Mouse (Mus musculus): ENCODE measurements around the gene Commd9. TPM values are rescaled to one million over a fixed set of nuclear protein-coding genes. Genes with fewer than 3 reads are reported as not detected.

Commd9 gene
- polyA plus RNA-seq (2015; fragmentation: Nextera tagmentation; extraction: Ambion mirVana): 60.4 and 62.0 TPM in 2 replicates

DNA sequence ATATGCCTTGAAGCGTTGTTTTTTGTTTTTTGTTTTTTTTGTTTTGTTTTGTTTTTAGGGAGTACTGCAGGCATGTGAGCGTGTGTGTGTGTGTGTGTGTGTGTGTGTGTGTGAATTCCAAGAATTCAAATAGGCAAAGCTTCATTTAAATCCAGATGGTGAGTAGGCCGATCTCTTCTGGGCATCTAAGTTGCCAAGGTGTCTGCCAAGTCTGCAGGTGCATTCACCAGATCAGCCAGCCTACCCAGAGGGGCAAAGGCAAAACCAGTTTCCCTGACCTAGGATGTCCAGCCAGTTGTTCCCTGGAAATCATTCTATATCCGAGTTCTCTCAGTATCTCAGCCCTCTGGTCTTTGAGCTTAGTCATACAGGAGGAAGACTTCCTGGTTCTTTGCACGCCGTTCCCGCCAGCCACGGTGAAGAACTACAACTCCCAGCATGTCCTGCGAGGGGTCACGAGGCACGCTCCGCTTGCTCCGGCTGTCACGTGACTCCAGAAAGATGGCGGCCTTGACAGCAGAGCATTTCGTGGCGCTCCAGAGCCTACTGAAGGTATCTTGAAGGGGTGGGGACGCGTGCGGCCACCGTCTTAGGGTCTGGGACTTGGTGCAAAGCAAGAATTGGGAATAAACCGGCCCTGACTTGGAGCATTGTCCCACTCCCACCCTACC lies at the start of gene Commd9:
Commd9 (plus strand) TSS at position 480 of the 671 bp plus-strand sequence.
- Histone ChIP-seq H3K9me3 (ENCODE audit: control insufficient read depth, low read length) (no peaks in the 10 kb centered on the region), H3K4me1 (replicated peaks; ENCODE audit: control insufficient read depth, insufficient read depth, low read length) (peaks cover 13% of the 10 kb centered on the region), H3K27ac (ENCODE audit: low read length) (no peak within 1 kb of the TSS), H3K27me3 (ENCODE audit: control insufficient read depth, insufficient read depth, low read depth, low read length) (no peaks in the 10 kb centered on the region), H3K36me3 (ENCODE audit: control insufficient read depth, insufficient read depth, low read length) (no peaks in the 10 kb centered on the region), H3K4me2 (ENCODE audit: low read depth, low read length) (peak within 1 kb of the TSS; percentile 64), H3K9ac (ENCODE audit: low read length) (peak within 1 kb of the TSS; percentile 68), H3K4me3 (ENCODE audit: low read length) (peak within 1 kb of the TSS; percentile 63)
- ATAC-seq (ENCODE audit: low read depth): peak; percentile 97
- 11% methylated on average over 22 of the region's 22 CpGs for WGBS

DNA sequence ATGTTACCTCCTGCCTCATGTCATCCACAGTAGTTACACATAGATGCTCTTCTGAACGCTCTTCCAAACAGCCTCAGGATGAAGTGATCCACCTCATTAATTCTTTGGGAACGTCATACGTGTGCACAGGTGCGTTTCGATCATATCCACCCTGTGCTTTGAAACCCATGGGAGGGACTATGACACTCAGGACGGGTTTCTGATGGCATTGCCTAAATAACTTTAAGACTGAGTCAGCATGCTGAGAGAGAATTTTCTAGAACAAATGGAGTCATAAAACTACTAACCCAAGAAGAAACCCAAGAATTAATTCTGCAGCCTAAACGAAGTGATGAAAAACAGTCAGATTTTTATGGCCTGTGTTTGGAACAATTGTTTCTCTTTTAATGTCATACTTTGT lies 43.3 kb upstream of the Commd9 start:
- WGBS: 77% methylated on average over 7 of the region's 7 CpGs

DNA sequence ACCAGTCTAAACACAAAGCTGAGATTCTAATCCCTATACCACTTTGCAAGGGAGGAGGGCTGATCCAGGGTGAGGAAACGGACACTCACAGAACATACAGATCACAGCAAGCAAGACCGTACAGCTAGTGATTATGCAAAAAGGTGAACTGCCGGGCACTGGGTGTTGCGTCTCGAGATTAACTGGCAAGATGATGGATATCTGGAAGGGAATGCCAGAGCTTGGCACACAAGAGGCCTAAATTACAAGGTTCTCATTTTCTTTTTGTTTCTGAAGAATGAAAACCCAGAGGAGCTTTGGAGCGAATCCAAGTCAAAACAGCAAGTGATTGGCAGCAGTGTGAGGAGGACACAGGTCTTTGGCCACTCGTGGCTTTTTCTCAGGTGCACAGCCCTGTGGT lies 31.3 kb upstream of the Commd9 start:
- H3K27ac ChIP-seq (ENCODE audit: low read length): no peak overlapping the region
- no peak overlapping the region for H3K4me3 ChIP-seq (ENCODE audit: low read length)
- 59% methylated on average over 7 of the region's 7 CpGs for WGBS
- no peaks in the 10 kb centered on the region for H3K36me3 ChIP-seq (ENCODE audit: control insufficient read depth, insufficient read depth, low read length)
- no peaks in the 10 kb centered on the region for H3K27me3 ChIP-seq (ENCODE audit: control insufficient read depth, insufficient read depth, low read depth, low read length)
- H3K9me3 ChIP-seq (ENCODE audit: control insufficient read depth, low read length): no peaks in the 10 kb centered on the region
- H3K4me1 ChIP-seq (replicated peaks; ENCODE audit: control insufficient read depth, insufficient read depth, low read length): no peaks in the 10 kb centered on the region
- no peak overlapping the region for H3K4me2 ChIP-seq (ENCODE audit: low read depth, low read length)
- H3K9ac ChIP-seq (ENCODE audit: low read length): no peak overlapping the region
- ATAC-seq (ENCODE audit: low read depth): no peak

More for the DNA sequence above, 43.3 kb upstream of the Commd9 start:
- Histone ChIP-seq H3K9me3 (ENCODE audit: control insufficient read depth, low read length) (no peaks in the 10 kb centered on the region), H3K4me2 (ENCODE audit: low read depth, low read length) (no peak overlapping the region), H3K27me3 (ENCODE audit: control insufficient read depth, insufficient read depth, low read depth, low read length) (no peaks in the 10 kb centered on the region), H3K36me3 (ENCODE audit: control insufficient read depth, insufficient read depth, low read length) (no peaks in the 10 kb centered on the region), H3K9ac (ENCODE audit: low read length) (no peak overlapping the region), H3K4me1 (replicated peaks; ENCODE audit: control insufficient read depth, insufficient read depth, low read length) (no peaks in the 10 kb centered on the region), H3K27ac (ENCODE audit: low read length) (no peak overlapping the region), H3K4me3 (ENCODE audit: low read length) (no peak overlapping the region)
- no peak for ATAC-seq (ENCODE audit: low read depth)

DNA sequence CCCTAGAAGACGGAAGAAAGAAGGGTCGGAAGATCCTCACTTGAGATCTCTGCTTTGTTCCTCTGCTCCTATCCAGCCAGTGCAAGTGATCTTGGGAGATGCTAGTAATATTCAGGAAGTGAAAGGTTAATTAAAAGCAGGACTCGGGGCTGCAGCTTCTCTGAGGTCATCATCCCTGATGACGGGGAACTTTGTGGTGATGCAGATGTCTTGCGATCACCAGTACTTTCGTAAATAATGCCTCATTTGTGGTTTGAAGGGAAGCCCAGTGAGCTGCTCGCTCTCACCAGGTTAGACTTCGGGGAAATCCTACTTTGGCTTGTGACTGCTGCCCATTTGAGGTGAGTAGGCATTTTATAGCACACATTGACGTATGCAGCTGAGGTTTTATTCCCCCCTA lies 29.9 kb upstream of the Commd9 start:
- ATAC-seq (ENCODE audit: low read depth): no peak
- WGBS: 80% methylated on average over 9 of the region's 9 CpGs

DNA sequence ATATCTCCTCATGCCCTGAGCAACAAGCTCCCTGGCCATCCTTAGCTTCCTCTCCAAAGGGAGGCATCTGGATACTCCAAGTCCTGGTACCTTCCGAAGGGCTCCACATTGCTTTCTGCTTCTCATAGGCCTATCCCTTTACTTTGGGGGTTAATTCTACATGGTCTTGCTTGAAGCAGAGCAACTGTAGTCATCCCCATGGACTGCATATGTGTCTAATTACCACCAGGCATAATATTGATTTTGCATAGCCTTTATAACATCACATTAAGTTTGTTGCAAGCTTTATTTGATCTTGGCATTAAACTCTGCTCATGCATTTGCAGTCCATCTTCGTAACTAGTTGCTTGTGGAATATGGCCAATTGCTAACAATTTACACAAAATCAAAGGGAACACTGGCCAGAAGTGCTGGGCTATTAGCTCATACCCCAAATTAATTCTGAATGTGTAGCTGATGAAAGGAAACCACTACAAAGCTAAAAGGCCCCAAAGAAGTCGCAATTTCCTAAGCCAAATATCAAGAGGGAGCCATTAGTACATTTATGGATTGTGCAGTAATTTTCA lies 25.0 kb upstream of the Commd9 start:
- no peak overlapping the region for H3K27ac ChIP-seq (ENCODE audit: low read length)
- no peak for ATAC-seq (ENCODE audit: low read depth)
- no peaks in the 10 kb centered on the region for H3K27me3 ChIP-seq (ENCODE audit: control insufficient read depth, insufficient read depth, low read depth, low read length)
- H3K4me1 ChIP-seq (replicated peaks; ENCODE audit: control insufficient read depth, insufficient read depth, low read length): peaks cover 12% of the 10 kb centered on the region
- H3K9me3 ChIP-seq (ENCODE audit: control insufficient read depth, low read length): no peaks in the 10 kb centered on the region
- H3K4me3 ChIP-seq (ENCODE audit: low read length): no peak overlapping the region
- no peaks in the 10 kb centered on the region for H3K36me3 ChIP-seq (ENCODE audit: control insufficient read depth, insufficient read depth, low read length)
- 88% methylated on average over 3 of the region's 3 CpGs for WGBS
- no peak overlapping the region for H3K4me2 ChIP-seq (ENCODE audit: low read depth, low read length)
- H3K9ac ChIP-seq (ENCODE audit: low read length): no peak overlapping the region

More for the DNA sequence above, 29.9 kb upstream of the Commd9 start:
- H3K9me3 ChIP-seq (ENCODE audit: control insufficient read depth, low read length): no peaks in the 10 kb centered on the region
- no peak overlapping the region for H3K9ac ChIP-seq (ENCODE audit: low read length)
- H3K4me2 ChIP-seq (ENCODE audit: low read depth, low read length): no peak overlapping the region
- H3K27me3 ChIP-seq (ENCODE audit: control insufficient read depth, insufficient read depth, low read depth, low read length): no peaks in the 10 kb centered on the region
- no peak overlapping the region for H3K27ac ChIP-seq (ENCODE audit: low read length)
- no peaks in the 10 kb centered on the region for H3K36me3 ChIP-seq (ENCODE audit: control insufficient read depth, insufficient read depth, low read length)
- H3K4me3 ChIP-seq (ENCODE audit: low read length): no peak overlapping the region
- no peaks in the 10 kb centered on the region for H3K4me1 ChIP-seq (replicated peaks; ENCODE audit: control insufficient read depth, insufficient read depth, low read length)

DNA sequence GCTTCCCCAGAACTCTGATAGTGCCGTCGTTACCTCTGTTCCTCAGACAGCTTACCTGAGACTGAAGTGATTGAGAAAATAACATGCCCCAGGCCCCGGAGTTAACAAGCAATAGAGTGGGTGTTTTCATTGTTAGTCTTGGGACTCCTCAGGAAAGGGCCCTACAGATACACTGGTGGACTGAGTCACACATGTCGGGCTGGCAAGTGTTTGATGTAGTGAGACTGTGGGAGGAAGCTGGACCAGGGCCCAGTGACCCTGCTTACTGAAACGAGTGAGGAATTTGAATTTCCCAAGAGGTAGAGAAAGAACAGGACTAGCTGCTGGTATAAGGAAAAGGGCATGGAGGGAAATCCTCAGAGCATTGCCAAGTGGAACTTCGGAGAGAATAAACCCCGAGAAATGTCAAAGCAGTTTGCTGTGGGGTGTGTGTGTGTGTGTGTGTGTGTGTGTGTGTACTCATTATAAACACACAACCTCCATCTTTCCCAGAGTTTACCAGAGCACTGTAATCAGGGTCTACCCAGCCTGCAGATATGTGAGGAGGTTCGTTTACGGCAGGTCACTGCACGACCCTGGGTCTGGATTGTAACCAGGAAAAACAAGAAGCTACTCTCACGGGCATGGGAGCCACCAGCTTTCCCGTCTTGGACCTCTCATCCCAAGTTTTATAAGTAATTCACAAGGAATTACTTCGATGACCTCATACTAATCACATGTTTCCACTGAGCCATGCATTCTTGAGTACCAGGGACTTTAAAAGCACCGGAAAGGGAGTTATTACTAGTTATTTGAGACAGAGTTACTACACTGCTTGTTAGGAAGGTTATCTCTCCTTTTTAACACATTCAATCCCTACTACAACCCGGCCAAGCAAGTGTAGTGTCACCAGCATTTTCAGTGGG lies 23.6 kb upstream of the Commd9 start:
- H3K4me1 ChIP-seq (replicated peaks; ENCODE audit: control insufficient read depth, insufficient read depth, low read length): peaks cover 12% of the 10 kb centered on the region
- H3K9ac ChIP-seq (ENCODE audit: low read length): no peak overlapping the region
- H3K36me3 ChIP-seq (ENCODE audit: control insufficient read depth, insufficient read depth, low read length): no peaks in the 10 kb centered on the region
- H3K27ac ChIP-seq (ENCODE audit: low read length): 0 out of 2 replicates have a peak overlapping the region, but pooled peaks have one; percentile 26
- 40% methylated on average over 15 of the region's 15 CpGs for WGBS
- H3K9me3 ChIP-seq (ENCODE audit: control insufficient read depth, low read length): no peaks in the 10 kb centered on the region
- no peak overlapping the region for H3K4me2 ChIP-seq (ENCODE audit: low read depth, low read length)
- peak; percentile 94 for ATAC-seq (ENCODE audit: low read depth)
- H3K27me3 ChIP-seq (ENCODE audit: control insufficient read depth, insufficient read depth, low read depth, low read length): no peaks in the 10 kb centered on the region
- H3K4me3 ChIP-seq (ENCODE audit: low read length): no peak overlapping the region

DNA sequence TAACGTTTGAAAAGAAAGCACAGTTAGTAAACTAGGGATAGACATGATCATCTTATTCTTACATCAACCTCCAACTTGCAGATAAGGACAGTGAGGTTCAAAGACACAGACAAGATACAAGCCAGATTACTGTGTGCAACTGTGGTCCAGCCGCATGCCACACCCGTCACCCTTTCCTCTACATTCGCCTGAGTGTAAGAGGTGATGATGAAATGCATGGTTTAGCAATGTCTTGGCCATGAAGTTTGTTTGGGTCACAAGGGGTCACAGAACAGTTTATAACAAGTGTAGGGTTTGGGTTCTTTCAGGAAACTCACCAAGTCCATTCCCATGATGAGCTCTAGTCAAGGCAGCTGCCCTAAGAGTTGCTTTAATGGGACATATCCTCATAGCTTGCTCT lies 17.4 kb upstream of the Commd9 start:
- WGBS: 75% methylated on average over 4 of the region's 4 CpGs
- H3K4me1 ChIP-seq (replicated peaks; ENCODE audit: control insufficient read depth, insufficient read depth, low read length): no peaks in the 10 kb centered on the region

DNA sequence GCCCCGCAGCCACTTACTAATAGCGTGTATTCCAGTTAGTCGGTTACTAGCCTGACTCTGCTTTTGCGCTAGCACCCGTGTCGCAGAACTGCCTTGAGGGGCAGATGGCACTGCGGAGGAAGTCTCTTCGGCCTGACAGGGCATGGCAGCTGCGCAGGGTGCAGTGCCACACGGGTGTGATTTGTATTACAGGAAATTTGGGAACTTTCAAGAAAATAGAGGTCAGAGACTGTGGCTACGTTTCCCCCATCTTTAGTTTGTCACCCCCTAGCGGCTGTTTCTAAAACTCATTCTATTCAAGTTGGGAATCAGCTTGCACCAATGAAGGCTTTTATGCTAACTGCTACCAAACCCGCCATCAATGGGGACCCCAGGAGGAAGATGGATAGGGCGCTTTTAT lies 14.9 kb upstream of the Commd9 start:
- 20% methylated on average over 14 of the region's 14 CpGs for WGBS
- H3K4me2 ChIP-seq (ENCODE audit: low read depth, low read length): peak overlapping the region; percentile 53
- H3K27ac ChIP-seq (ENCODE audit: low read length): no peak overlapping the region
- H3K9me3 ChIP-seq (ENCODE audit: control insufficient read depth, low read length): no peaks in the 10 kb centered on the region
- peak overlapping the region; percentile 61; the same call in 1 of the 2 replicates for H3K9ac ChIP-seq (ENCODE audit: low read length)
- H3K36me3 ChIP-seq (ENCODE audit: control insufficient read depth, insufficient read depth, low read length): no peaks in the 10 kb centered on the region
- H3K4me3 ChIP-seq (ENCODE audit: low read length): peak overlapping the region; percentile 33; the same call in 1 of the 2 replicates
- no peaks in the 10 kb centered on the region for H3K27me3 ChIP-seq (ENCODE audit: control insufficient read depth, insufficient read depth, low read depth, low read length)
- no peaks in the 10 kb centered on the region for H3K4me1 ChIP-seq (replicated peaks; ENCODE audit: control insufficient read depth, insufficient read depth, low read length)
- peak; percentile 36; the same call in 1 of the 2 replicates for ATAC-seq (ENCODE audit: low read depth)

More for the DNA sequence above, 17.4 kb upstream of the Commd9 start:
- no peak overlapping the region for H3K9ac ChIP-seq (ENCODE audit: low read length)
- H3K4me3 ChIP-seq (ENCODE audit: low read length): no peak overlapping the region
- no peaks in the 10 kb centered on the region for H3K9me3 ChIP-seq (ENCODE audit: control insufficient read depth, low read length)
- no peaks in the 10 kb centered on the region for H3K27me3 ChIP-seq (ENCODE audit: control insufficient read depth, insufficient read depth, low read depth, low read length)
- no peak overlapping the region for H3K27ac ChIP-seq (ENCODE audit: low read length)
- ATAC-seq (ENCODE audit: low read depth): no peak
- no peaks in the 10 kb centered on the region for H3K36me3 ChIP-seq (ENCODE audit: control insufficient read depth, insufficient read depth, low read length)
- no peak overlapping the region for H3K4me2 ChIP-seq (ENCODE audit: low read depth, low read length)
